Mouse (Mus musculus) right cerebral cortex, postnatal 36 days (tissue): ENCODE data around the gene Ptprg.
A peak's percentile ranks its signal among the peaks of the same experiment; 100 is the strongest.

Experiments used
- DNase-seq, 2 experiments: peaks; one replicate each; pipeline ENCODE4 v3.0.0; 2022; ENCODE audit warnings: low spot score in 2 of 2, mixed read lengths in 1 of 2

Gene Ptprg

GRCm38 (mm10) chr14:11819326-11819725 is 266.0 kb downstream of the Ptprg start:
- no peak for DNase-seq

GRCm38 (mm10) chr14:11822830-11823700 is 269.7 kb downstream of the Ptprg start:
- no peak for DNase-seq

GRCm38 (mm10) chr14:11823701-11824095 is 270.4 kb downstream of the Ptprg start:
- no peak for DNase-seq

GRCm38 (mm10) chr14:11824915-11825314 is 271.6 kb downstream of the Ptprg start:
- no peak for DNase-seq

- DNase-seq = no peak
Measured at GRCm38 (mm10) chr14:11825551-11825950, 272.2 kb downstream of the Ptprg start.

GRCm38 (mm10) chr14:11828086-11828485 is 274.8 kb downstream of the Ptprg start:
- no peak for DNase-seq

- no peak for DNase-seq
Measured at GRCm38 (mm10) chr14:11833678-11834077, 280.3 kb downstream of the Ptprg start.

GRCm38 (mm10) chr14:11835706-11836445 is 282.5 kb downstream of the Ptprg start:
- peak in 1 of 2 experiments; percentile 37 for DNase-seq

GRCm38 (mm10) chr14:11837714-11838113 is 284.4 kb downstream of the Ptprg start:
- peak in 1 of 2 experiments; percentile 38 for DNase-seq

GRCm38 (mm10) chr14:11841621-11842020 is 288.3 kb downstream of the Ptprg start:
- no peak for DNase-seq

GRCm38 (mm10) chr14:11852896-11853295 is 299.6 kb downstream of the Ptprg start:
- DNase-seq = no peak

GRCm38 (mm10) chr14:11855499-11855898 is 302.2 kb downstream of the Ptprg start:
- DNase-seq = no peak

- DNase-seq = no peak
Measured at GRCm38 (mm10) chr14:11857928-11858481, 304.7 kb downstream of the Ptprg start.

GRCm38 (mm10) chr14:11863286-11863685 is 310.0 kb downstream of the Ptprg start:
- DNase-seq = no peak

- DNase-seq = no peak
Measured at GRCm38 (mm10) chr14:11864840-11865239, 311.5 kb downstream of the Ptprg start.

- no peak for DNase-seq
Measured at GRCm38 (mm10) chr14:11865332-11865731, 312.0 kb downstream of the Ptprg start.

- no peak for DNase-seq
Measured at GRCm38 (mm10) chr14:11865872-11866271, 312.5 kb downstream of the Ptprg start.

- DNase-seq = no peak
Measured at GRCm38 (mm10) chr14:11866416-11866815, 313.1 kb downstream of the Ptprg start.

GRCm38 (mm10) chr14:11868636-11869035 is 315.3 kb downstream of the Ptprg start:
- DNase-seq = no peak

- DNase-seq = no peak
Measured at GRCm38 (mm10) chr14:11871752-11872344, 318.5 kb downstream of the Ptprg start.

- DNase-seq = no peak
Measured at GRCm38 (mm10) chr14:11874266-11874665, 320.9 kb downstream of the Ptprg start.
